Mouse (Mus musculus) limb, embryonic 15.5 days (tissue): Measurements from ENCODE around the gene Mblac2. TPM values are rescaled to one million over a fixed set of nuclear protein-coding genes. Genes with fewer than 3 reads are reported as not detected.

Source experiments
- ATAC-seq: fragments of 200-750 bp; cut with Nextera tagmentation; 2 replicates; pipeline ENCODE4 v1.8.0; 2017; ENCODE audit warnings: low read depth, moderate TSS enrichment; ENCODE audit not compliant: insufficient number of reproducible peaks, low FRiP score, low TSS enrichment
- H3K27ac ChIP-seq: fragments of 300-500 bp; sonication (generic); 2 replicates; pipeline ENCODE4 v1.5.1; 2015; ENCODE audit warnings: moderate library complexity, mild to moderate bottlenecking, inconsistent platforms
- H3K27me3 ChIP-seq: fragments of 300-500 bp; sonication (generic); 2 replicates; pipeline ENCODE4 v1.6.1; 2015; ENCODE audit warnings: inconsistent platforms
- H3K36me3 ChIP-seq: fragments of 300-500 bp; sonication (generic); 2 replicates; pipeline ENCODE4 v1.6.1; 2015; ENCODE audit warnings: inconsistent platforms
- H3K4me1 ChIP-seq: fragments of 300-500 bp; sonication (generic); 2 replicates; pipeline ENCODE4 v1.6.1; 2015; ENCODE audit warnings: inconsistent platforms
- H3K4me2 ChIP-seq: fragments of 300-500 bp; sonication (generic); 2 replicates; pipeline ENCODE4 v1.6.1; 2015; ENCODE audit warnings: mild to moderate bottlenecking, inconsistent platforms
- H3K4me3 ChIP-seq: fragments of 300-500 bp; sonication (generic); 2 replicates; pipeline ENCODE4 v1.5.1; 2015; ENCODE audit warnings: mild to moderate bottlenecking, inconsistent platforms
- H3K9ac ChIP-seq: fragments of 300-500 bp; sonication (generic); 2 replicates; pipeline ENCODE4 v1.6.1; 2015; ENCODE audit warnings: inconsistent platforms
- H3K9me3 ChIP-seq: fragments of 300-500 bp; sonication (generic); 2 replicates; pipeline ENCODE4 v1.6.1; 2016; ENCODE audit warnings: inconsistent platforms
- WGBS: fragments of 180-500 bp; shearing (Covaris S2); methylation state at CpG from one replicate; pipeline ENCODE4 v1.1.7; 2015; 5-methylcytosine and 5-hydroxymethylcytosine counted together
- polyA plus RNA-seq: library from polyadenylated mRNA; unstranded; fragments of >200 nt; fragmentation: Nextera tagmentation; extraction: Ambion mirVana; gene quantifications from 2 replicates; pipeline ENCODE4 v1.2.1, GENCODE M21; 2015

The Mblac2 gene
- 13.6 and 13.7 TPM in 2 replicates for polyA plus RNA-seq

- Histone ChIP-seq H3K4me1 (peaks cover 13% of the 10 kb centered on the region), H3K27ac (peak within 1 kb of the TSS; percentile 92), H3K4me2 (peak within 1 kb of the TSS; percentile 97), H3K36me3 (no peaks in the 10 kb centered on the region), H3K9me3 (no peaks in the 10 kb centered on the region), H3K9ac (peak within 1 kb of the TSS; percentile 58), H3K27me3 (no peaks in the 10 kb centered on the region), H3K4me3 (peak within 1 kb of the TSS; percentile 92)
- WGBS, result under 1% methylated on average over 61 of the region's 61 CpGs
- peak; percentile 94 for ATAC-seq
Measured at GRCm38 (mm10) chr13:81710775-81711545, at the start of gene Mblac2, which contains the start of gene Polr3g. Gene Mblac2, plus strand, starts transcription at chr13:81711341. Gene Polr3g, minus strand, starts transcription at chr13:81711013.

- no peak overlapping the region for H3K4me3 ChIP-seq
- H3K36me3 ChIP-seq, result peaks cover 35% of the 10 kb centered on the region
- H3K9ac ChIP-seq, result no peak overlapping the region
- no peak for ATAC-seq
- H3K27ac ChIP-seq, result no peak overlapping the region
- no peak overlapping the region for H3K4me2 ChIP-seq
- no peaks in the 10 kb centered on the region for H3K27me3 ChIP-seq
- no peaks in the 10 kb centered on the region for H3K9me3 ChIP-seq
- 77% methylated on average over 12 of the region's 12 CpGs for WGBS
- H3K4me1 ChIP-seq, result peaks cover 11% of the 10 kb centered on the region; the same call in 1 of the 2 replicates
Measured at GRCm38 (mm10) chr13:81663566-81664330, 47.4 kb upstream of the Mblac2 start.

DNA sequence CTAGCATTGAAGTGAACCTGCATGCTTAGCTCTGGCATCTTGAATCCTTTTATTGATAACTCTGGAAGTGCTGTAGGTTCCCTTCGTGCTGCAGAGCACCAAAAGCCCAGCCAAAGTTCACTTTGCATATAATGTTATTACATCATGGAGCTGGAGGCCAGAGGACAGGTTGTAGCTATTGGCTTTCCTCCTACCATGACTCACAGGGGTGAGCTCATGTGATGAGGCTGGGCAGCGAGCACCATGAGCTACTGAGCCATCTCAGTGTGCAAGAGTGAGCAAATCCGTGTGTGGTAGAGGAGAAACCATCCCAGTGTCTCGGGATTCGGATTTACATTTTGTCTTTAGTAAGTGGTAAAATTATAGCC lies 46.8 kb upstream of the Mblac2 start:
- no peak overlapping the region for H3K27ac ChIP-seq
- H3K36me3 ChIP-seq, result peaks cover 40% of the 10 kb centered on the region

GRCm38 (mm10) chr13:81667713-81668112 lies 43.4 kb upstream of the Mblac2 start:
- no peaks in the 10 kb centered on the region for H3K9me3 ChIP-seq
- H3K9ac ChIP-seq, result no peak overlapping the region
- H3K4me3 ChIP-seq, result no peak overlapping the region
- no peak overlapping the region for H3K4me2 ChIP-seq
- H3K27me3 ChIP-seq, result no peaks in the 10 kb centered on the region
- H3K27ac ChIP-seq, result no peak overlapping the region
- no peak for ATAC-seq
- peaks cover 3% of the 10 kb centered on the region; the same call in 1 of the 2 replicates for H3K4me1 ChIP-seq
- 90% methylated on average over 5 of the region's 5 CpGs for WGBS
- H3K36me3 ChIP-seq, result peaks cover 46% of the 10 kb centered on the region

More for the DNA sequence above, 46.8 kb upstream of the Mblac2 start:
- no peak overlapping the region for H3K4me3 ChIP-seq
- no peaks in the 10 kb centered on the region for H3K9me3 ChIP-seq
- WGBS, result 80% methylated on average over 5 of the region's 5 CpGs
- no peaks in the 10 kb centered on the region for H3K27me3 ChIP-seq
- no peak overlapping the region for H3K4me2 ChIP-seq
- H3K4me1 ChIP-seq, result peaks cover 8% of the 10 kb centered on the region; the same call in 1 of the 2 replicates
- no peak overlapping the region for H3K9ac ChIP-seq
- no peak for ATAC-seq

GRCm38 (mm10) chr13:81675333-81675732 lies 35.8 kb upstream of the Mblac2 start:
- Histone ChIP-seq H3K9me3 (no peaks in the 10 kb centered on the region), H3K4me1 (no peaks in the 10 kb centered on the region), H3K27me3 (no peaks in the 10 kb centered on the region), H3K27ac (no peak overlapping the region), H3K36me3 (peaks cover 30% of the 10 kb centered on the region; the same call in 1 of the 2 replicates), H3K4me2 (no peak overlapping the region), H3K4me3 (no peak overlapping the region), H3K9ac (no peak overlapping the region)
- WGBS, result 78% methylated on average over 8 of the region's 8 CpGs
- no peak for ATAC-seq

DNA sequence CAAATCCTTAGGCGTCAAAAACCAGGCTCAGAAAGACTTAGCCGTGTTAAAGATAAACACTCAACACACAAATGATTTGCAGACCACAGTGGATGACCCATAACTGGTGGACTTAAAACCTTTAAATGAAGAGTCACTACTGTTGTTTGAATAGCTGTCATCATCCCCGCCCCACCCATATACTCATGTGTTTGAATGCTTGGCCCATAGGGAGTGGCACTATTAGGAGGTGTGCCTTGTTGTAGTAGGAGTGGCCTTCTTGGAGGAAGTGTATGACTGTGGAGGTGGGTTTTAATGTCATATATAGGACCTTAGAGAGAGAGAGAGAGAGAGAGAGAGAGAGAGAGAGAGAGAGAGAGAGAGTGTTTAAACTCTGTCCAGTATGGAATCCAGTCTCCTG lies 28.0 kb upstream of the Mblac2 start:
- H3K4me2 ChIP-seq, result no peak overlapping the region
- H3K36me3 ChIP-seq, result 0 out of 2 replicates have a peak, but pooled peaks cover 5% of the 10 kb centered on the region
- no peaks in the 10 kb centered on the region for H3K27me3 ChIP-seq
- WGBS, result 92% methylated on average over 3 of the region's 3 CpGs
- H3K4me3 ChIP-seq, result no peak overlapping the region
- no peaks in the 10 kb centered on the region for H3K9me3 ChIP-seq
- ATAC-seq, result no peak
- no peak overlapping the region for H3K9ac ChIP-seq
- no peaks in the 10 kb centered on the region for H3K4me1 ChIP-seq
- H3K27ac ChIP-seq, result no peak overlapping the region

DNA sequence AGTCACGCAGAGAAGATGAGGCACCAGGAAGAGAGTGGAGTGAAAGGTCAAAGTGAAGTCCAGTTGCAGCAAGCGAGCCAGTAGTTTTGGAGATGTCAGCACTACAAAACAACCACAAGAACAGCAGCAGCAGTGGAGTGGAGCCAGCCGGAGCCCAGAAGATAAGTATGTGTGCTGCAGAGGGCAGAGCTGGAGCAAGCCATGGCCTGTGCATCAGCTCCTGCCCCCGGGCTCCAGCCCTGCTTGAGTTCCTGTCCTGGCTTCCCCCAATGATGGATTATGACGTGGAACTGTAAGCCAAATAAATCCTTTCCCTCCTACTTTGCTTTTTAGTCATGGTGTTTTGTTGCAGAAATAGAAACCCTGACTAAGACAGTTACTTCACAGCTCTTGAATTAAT lies 26.9 kb upstream of the Mblac2 start:
- no peak overlapping the region for H3K4me2 ChIP-seq

DNA sequence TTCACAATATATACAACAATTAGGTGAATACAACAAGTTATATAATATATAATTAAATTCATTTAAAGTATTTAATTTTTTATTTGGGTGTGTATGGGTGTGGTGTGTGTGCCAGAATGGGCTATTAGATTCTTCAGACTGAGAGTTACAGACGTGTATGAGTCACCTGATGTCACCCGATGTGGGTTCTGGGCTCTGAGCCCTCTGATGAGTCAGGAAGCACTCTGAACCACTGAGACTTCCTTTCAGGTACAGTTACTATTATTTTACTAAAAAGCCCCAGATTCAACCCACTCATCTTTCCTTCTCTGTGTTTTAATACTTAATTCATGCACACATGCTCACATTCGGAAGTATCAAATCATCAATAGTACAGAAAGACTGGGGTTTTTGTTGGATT lies 26.3 kb upstream of the Mblac2 start:
- Histone ChIP-seq H3K9ac (no peak overlapping the region), H3K27ac (no peak overlapping the region), H3K36me3 (0 out of 2 replicates have a peak, but pooled peaks cover 9% of the 10 kb centered on the region), H3K4me3 (no peak overlapping the region), H3K4me2 (no peak overlapping the region), H3K9me3 (no peaks in the 10 kb centered on the region), H3K4me1 (no peaks in the 10 kb centered on the region), H3K27me3 (no peaks in the 10 kb centered on the region)
- WGBS, result 85% methylated on average over 3 of the region's 3 CpGs
- no peak for ATAC-seq

More for the DNA sequence above, 26.9 kb upstream of the Mblac2 start:
- Histone ChIP-seq H3K27ac (no peak overlapping the region), H3K27me3 (no peaks in the 10 kb centered on the region), H3K9me3 (no peaks in the 10 kb centered on the region), H3K4me1 (no peaks in the 10 kb centered on the region), H3K36me3 (0 out of 2 replicates have a peak, but pooled peaks cover 7% of the 10 kb centered on the region), H3K4me3 (no peak overlapping the region), H3K9ac (no peak overlapping the region)
- WGBS, result 67% methylated on average over 5 of the region's 5 CpGs
- ATAC-seq, result no peak

- WGBS, result 91% methylated on average over 3 of the region's 3 CpGs
- H3K9ac ChIP-seq, result no peak overlapping the region
Measured at GRCm38 (mm10) chr13:81689587-81689986, 21.6 kb upstream of the Mblac2 start.

GRCm38 (mm10) chr13:81690477-81690876 lies 20.7 kb upstream of the Mblac2 start:
- Histone ChIP-seq H3K4me1 (no peaks in the 10 kb centered on the region), H3K9ac (no peak overlapping the region), H3K4me3 (no peak overlapping the region), H3K4me2 (no peak overlapping the region), H3K27ac (no peak overlapping the region), H3K27me3 (no peaks in the 10 kb centered on the region), H3K36me3 (0 out of 2 replicates have a peak, but pooled peaks cover 7% of the 10 kb centered on the region), H3K9me3 (no peaks in the 10 kb centered on the region)
- whole genome bisulfite sequencing, result 74% methylated on average over 10 of the region's 10 CpGs
- ATAC-seq, result no peak

More at GRCm38 (mm10) chr13:81689587-81689986, 21.6 kb upstream of the Mblac2 start:
- Histone ChIP-seq H3K27ac (no peak overlapping the region), H3K4me2 (no peak overlapping the region), H3K9me3 (no peaks in the 10 kb centered on the region), H3K27me3 (no peaks in the 10 kb centered on the region), H3K4me3 (no peak overlapping the region), H3K4me1 (no peaks in the 10 kb centered on the region), H3K36me3 (0 out of 2 replicates have a peak, but pooled peaks cover 7% of the 10 kb centered on the region)
- no peak for ATAC-seq

GRCm38 (mm10) chr13:81691606-81692005 lies 19.5 kb upstream of the Mblac2 start:
- no peaks in the 10 kb centered on the region for H3K9me3 ChIP-seq
- ATAC-seq, result no peak
- H3K4me2 ChIP-seq, result no peak overlapping the region
- 0 out of 2 replicates have a peak, but pooled peaks cover 7% of the 10 kb centered on the region for H3K36me3 ChIP-seq
- no peak overlapping the region for H3K27ac ChIP-seq
- H3K27me3 ChIP-seq, result no peaks in the 10 kb centered on the region
- no peak overlapping the region for H3K4me3 ChIP-seq
- H3K4me1 ChIP-seq, result no peaks in the 10 kb centered on the region
- 73% methylated on average over 9 of the region's 9 CpGs for WGBS
- H3K9ac ChIP-seq, result no peak overlapping the region

DNA sequence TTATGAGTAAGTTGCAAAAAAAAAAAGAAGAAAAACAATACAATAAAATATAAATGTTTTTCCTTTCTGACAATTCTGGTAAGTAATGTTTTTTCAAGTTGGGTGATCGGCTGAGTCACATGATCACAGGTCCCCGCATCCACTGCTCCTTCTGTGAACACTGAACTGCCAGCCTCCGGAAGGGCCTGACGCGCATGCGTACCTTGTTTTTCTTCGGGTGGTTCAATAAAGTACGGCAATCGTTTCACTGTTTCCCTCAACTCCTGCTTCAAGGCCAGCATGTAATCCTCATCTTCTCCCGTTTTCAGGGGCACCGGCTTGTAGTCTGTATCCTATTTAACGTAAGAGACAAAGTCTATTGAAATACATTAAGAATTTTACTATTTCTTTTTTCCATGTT lies 16.7 kb upstream of the Mblac2 start:
- 93% methylated on average over 12 of the region's 12 CpGs for WGBS
- Histone ChIP-seq H3K36me3 (peaks cover 10% of the 10 kb centered on the region; the same call in 1 of the 2 replicates), H3K9ac (no peak overlapping the region), H3K27ac (no peak overlapping the region), H3K27me3 (no peaks in the 10 kb centered on the region), H3K4me1 (no peaks in the 10 kb centered on the region), H3K9me3 (no peaks in the 10 kb centered on the region), H3K4me2 (no peak overlapping the region), H3K4me3 (no peak overlapping the region)
- no peak for ATAC-seq
